Mouse (Mus musculus) ES-Bruce4 (cell line): ENCODE data around the gene Arid4a.

Experiments
- CTCF ChIP-seq: IDR thresholded peaks from one replicate; pipeline ENCODE4 v1.8.1; 2011; ENCODE audit warnings: low read depth, low read length
- POLR2A ChIP-seq: IDR thresholded peaks from one replicate; pipeline ENCODE4 v1.8.1; 2011; ENCODE audit warnings: low read length; ENCODE audit not compliant: insufficient read depth

GRCm38 (mm10) chr12:71019211-71019610 is 3.4 kb downstream of the Arid4a start:
- TF ChIP-seq CTCF: no peak
- no peak for TF ChIP-seq POLR2A
